Mouse (Mus musculus) megakaryocyte, embryonic 14.5 days (primary cell): ENCODE data around the gene BC029722.

Source experiments
- FLI1 ChIP-seq: IDR thresholded peaks from 2 replicates; pipeline ENCODE4 v1.6.1; 2012; ENCODE audit warnings: low read length, inconsistent platforms, mixed read lengths
- GATA1 ChIP-seq: IDR thresholded peaks from 3 replicates; pipeline ENCODE4 v1.6.1; 2012; ENCODE audit warnings: mixed read lengths, low read length, inconsistent platforms, borderline replicate concordance

DNA sequence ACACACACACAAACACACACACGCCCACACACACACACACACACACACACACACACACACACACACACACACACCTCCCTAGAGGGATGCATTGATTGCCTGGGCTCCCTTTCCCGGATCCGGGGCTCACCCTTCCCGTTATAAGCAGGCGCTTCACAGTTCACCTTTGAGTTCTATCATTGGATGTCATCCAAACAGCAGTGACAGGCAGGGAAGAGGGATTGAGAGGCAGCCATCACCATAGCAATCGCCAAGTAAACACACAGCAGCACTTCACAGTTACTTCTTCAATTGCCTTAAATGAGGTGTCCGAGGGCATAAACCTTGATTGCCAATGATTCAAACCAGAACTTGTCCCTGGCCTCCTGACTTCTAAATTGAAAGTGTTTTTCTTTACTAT lies 40.2 kb downstream of the BC029722 start:
- TF ChIP-seq GATA1 (no peak), FLI1 (no peak)
